Mouse (Mus musculus): ENCODE measurements at regions not wholly inside any gene's neighbourhood (a gene's known extent, or its start where the extent isn't known, plus 50 kb on each side); places are given as distances from the start of the nearest gene placed in this dataset.

DNA sequence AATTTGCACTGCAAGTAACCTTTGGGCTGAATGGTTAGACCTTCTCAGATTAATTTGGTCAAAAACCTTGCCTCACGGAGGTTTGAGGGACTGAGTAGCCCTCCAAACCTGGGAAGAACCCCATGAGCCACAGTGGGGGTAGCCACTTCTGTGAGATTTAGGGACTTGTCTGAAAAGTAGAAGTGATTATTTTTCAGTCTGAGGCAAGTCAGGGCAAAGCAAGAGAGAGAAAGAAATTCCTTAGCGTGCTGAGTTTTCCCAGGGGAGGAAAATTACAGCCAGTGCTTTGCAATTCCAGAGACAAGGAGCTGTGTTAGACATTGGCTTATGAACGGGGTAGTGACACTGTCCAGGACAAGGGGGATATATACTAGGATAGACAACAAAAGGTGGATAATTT, 1962.1 kb upstream of the Lrrc6 start:
- H3K9me3 ChIP-seq (ENCODE audit: control insufficient read depth, low read length): no peaks in the 10 kb centered on the region
- no peaks in the 10 kb centered on the region for H3K36me3 ChIP-seq (ENCODE audit: control insufficient read depth, insufficient read depth, low read length)
- no peaks in the 10 kb centered on the region for H3K27me3 ChIP-seq (replicated peaks; ENCODE audit: control insufficient read depth, insufficient read depth, low read length)
- H3K9ac ChIP-seq (ENCODE audit: low read length): no peak overlapping the region
- H3K4me3 ChIP-seq (ENCODE audit: low read depth, low read length): no peak overlapping the region
- ATAC-seq (replicated peaks; ENCODE audit: low FRiP score, low TSS enrichment, low read depth) (no peak), DNase-seq (ENCODE audit: low spot score) (no peak)
- H3K4me2 ChIP-seq (ENCODE audit: low read length): no peak overlapping the region
- WGBS: 35% methylated on average over 3 of the region's 3 CpGs
- H3K4me1 ChIP-seq (replicated peaks; ENCODE audit: control insufficient read depth, insufficient read depth, low read length): no peaks in the 10 kb centered on the region
- no peak overlapping the region for H3K27ac ChIP-seq (ENCODE audit: low read depth)

GRCm38 (mm10) chr15:68457239-68457638, 1956.5 kb upstream of the Lrrc6 start:
- Histone ChIP-seq H3K4me2 (ENCODE audit: low read length) (no peak overlapping the region), H3K27ac (ENCODE audit: low read depth) (no peak overlapping the region), H3K4me1 (replicated peaks; ENCODE audit: control insufficient read depth, insufficient read depth, low read length) (no peaks in the 10 kb centered on the region), H3K9me3 (ENCODE audit: control insufficient read depth, low read length) (no peaks in the 10 kb centered on the region), H3K9ac (ENCODE audit: low read length) (no peak overlapping the region), H3K36me3 (ENCODE audit: control insufficient read depth, insufficient read depth, low read length) (no peaks in the 10 kb centered on the region), H3K4me3 (ENCODE audit: low read depth, low read length) (no peak overlapping the region), H3K27me3 (replicated peaks; ENCODE audit: control insufficient read depth, insufficient read depth, low read length) (no peaks in the 10 kb centered on the region)
- WGBS: 24% methylated on average over 2 of the region's 2 CpGs
- DNase-seq (ENCODE audit: low spot score) (no peak), ATAC-seq (replicated peaks; ENCODE audit: low FRiP score, low TSS enrichment, low read depth) (no peak)

- Histone ChIP-seq H3K36me3 (ENCODE audit: control insufficient read depth, insufficient read depth, low read length) (no peaks in the 10 kb centered on the region), H3K4me3 (ENCODE audit: low read depth, low read length) (no peak overlapping the region), H3K9ac (ENCODE audit: low read length) (no peak overlapping the region), H3K27ac (ENCODE audit: low read depth) (no peak overlapping the region), H3K4me1 (replicated peaks; ENCODE audit: control insufficient read depth, insufficient read depth, low read length) (no peaks in the 10 kb centered on the region), H3K4me2 (ENCODE audit: low read length) (no peak overlapping the region), H3K27me3 (replicated peaks; ENCODE audit: control insufficient read depth, insufficient read depth, low read length) (no peaks in the 10 kb centered on the region), H3K9me3 (ENCODE audit: control insufficient read depth, low read length) (no peaks in the 10 kb centered on the region)
- ATAC-seq (replicated peaks; ENCODE audit: low FRiP score, low TSS enrichment, low read depth) (no peak), DNase-seq (ENCODE audit: low spot score) (no peak)
- WGBS: 37% methylated on average over 2 of the region's 2 CpGs
These were observed 1951.3 kb upstream of the Lrrc6 start for GRCm38 (mm10) chr15:68451971-68452370.

DNA sequence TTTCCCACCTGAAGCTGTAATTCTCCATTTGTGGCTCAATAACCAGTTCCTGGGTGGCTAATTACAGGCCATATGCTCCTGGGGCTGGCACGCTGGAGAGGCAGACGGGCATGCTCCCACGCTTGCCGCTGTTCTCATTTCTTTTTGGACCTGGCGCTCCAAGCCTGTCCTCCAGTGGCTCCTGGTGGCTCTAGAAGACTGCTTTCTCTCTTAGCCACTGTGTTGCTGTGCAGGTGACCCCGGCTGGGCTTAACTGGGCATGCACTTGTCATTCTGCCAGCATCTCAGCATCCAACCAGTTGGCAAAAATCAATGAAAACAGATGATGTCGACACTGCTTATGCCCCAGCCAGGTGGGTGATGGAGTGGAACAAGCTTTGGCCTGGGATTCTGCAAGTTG, 1944.6 kb upstream of the Lrrc6 start:
- Histone ChIP-seq H3K4me2 (ENCODE audit: low read length) (no peak overlapping the region), H3K4me3 (ENCODE audit: low read depth, low read length) (no peak overlapping the region), H3K9me3 (ENCODE audit: control insufficient read depth, low read length) (no peaks in the 10 kb centered on the region), H3K4me1 (replicated peaks; ENCODE audit: control insufficient read depth, insufficient read depth, low read length) (no peaks in the 10 kb centered on the region), H3K27me3 (replicated peaks; ENCODE audit: control insufficient read depth, insufficient read depth, low read length) (no peaks in the 10 kb centered on the region), H3K36me3 (ENCODE audit: control insufficient read depth, insufficient read depth, low read length) (no peaks in the 10 kb centered on the region), H3K9ac (ENCODE audit: low read length) (no peak overlapping the region), H3K27ac (ENCODE audit: low read depth) (no peak overlapping the region)
- WGBS: 86% methylated on average over 7 of the region's 7 CpGs
- DNase-seq (ENCODE audit: low spot score) (no peak), ATAC-seq (replicated peaks; ENCODE audit: low FRiP score, low TSS enrichment, low read depth) (no peak)

GRCm38 (mm10) chr15:68440636-68441035, 1939.9 kb upstream of the Lrrc6 start:
- no peaks in the 10 kb centered on the region for H3K27me3 ChIP-seq (replicated peaks; ENCODE audit: control insufficient read depth, insufficient read depth, low read length)
- H3K4me1 ChIP-seq (replicated peaks; ENCODE audit: control insufficient read depth, insufficient read depth, low read length): no peaks in the 10 kb centered on the region
- H3K9me3 ChIP-seq (ENCODE audit: control insufficient read depth, low read length): no peaks in the 10 kb centered on the region
- no peak overlapping the region for H3K9ac ChIP-seq (ENCODE audit: low read length)
- no peak overlapping the region for H3K4me3 ChIP-seq (ENCODE audit: low read depth, low read length)
- no peaks in the 10 kb centered on the region for H3K36me3 ChIP-seq (ENCODE audit: control insufficient read depth, insufficient read depth, low read length)
- no peak overlapping the region for H3K4me2 ChIP-seq (ENCODE audit: low read length)
- 62% methylated on average over 9 of the region's 9 CpGs for WGBS
- H3K27ac ChIP-seq (ENCODE audit: low read depth): no peak overlapping the region
- no peak for DNase-seq (ENCODE audit: low spot score)
- ATAC-seq (replicated peaks; ENCODE audit: low FRiP score, low TSS enrichment, low read depth): no peak

- no peaks in the 10 kb centered on the region for H3K4me1 ChIP-seq (replicated peaks; ENCODE audit: control insufficient read depth, insufficient read depth, low read length)
- ATAC-seq (replicated peaks; ENCODE audit: low FRiP score, low TSS enrichment, low read depth) (no peak), DNase-seq (ENCODE audit: low spot score) (no peak)
- H3K4me2 ChIP-seq (ENCODE audit: low read length): no peak overlapping the region
- no peaks in the 10 kb centered on the region for H3K27me3 ChIP-seq (replicated peaks; ENCODE audit: control insufficient read depth, insufficient read depth, low read length)
- no peaks in the 10 kb centered on the region for H3K36me3 ChIP-seq (ENCODE audit: control insufficient read depth, insufficient read depth, low read length)
- 38% methylated on average over 3 of the region's 3 CpGs for WGBS
- no peak overlapping the region for H3K4me3 ChIP-seq (ENCODE audit: low read depth, low read length)
- H3K9ac ChIP-seq (ENCODE audit: low read length): no peak overlapping the region
- no peaks in the 10 kb centered on the region for H3K9me3 ChIP-seq (ENCODE audit: control insufficient read depth, low read length)
- no peak overlapping the region for H3K27ac ChIP-seq (ENCODE audit: low read depth)
These were observed 1935.3 kb upstream of the Lrrc6 start for GRCm38 (mm10) chr15:68435961-68436360.

- WGBS: 71% methylated on average over 2 of the region's 2 CpGs
- H3K36me3 ChIP-seq (ENCODE audit: control insufficient read depth, insufficient read depth, low read length): no peaks in the 10 kb centered on the region
- no peak overlapping the region for H3K4me2 ChIP-seq (ENCODE audit: low read length)
- ATAC-seq (replicated peaks; ENCODE audit: low FRiP score, low TSS enrichment, low read depth) (no peak), DNase-seq (ENCODE audit: low spot score) (no peak)
- no peaks in the 10 kb centered on the region for H3K27me3 ChIP-seq (replicated peaks; ENCODE audit: control insufficient read depth, insufficient read depth, low read length)
- no peak overlapping the region for H3K9ac ChIP-seq (ENCODE audit: low read length)
- H3K27ac ChIP-seq (ENCODE audit: low read depth): no peak overlapping the region
- H3K9me3 ChIP-seq (ENCODE audit: control insufficient read depth, low read length): no peaks in the 10 kb centered on the region
- H3K4me1 ChIP-seq (replicated peaks; ENCODE audit: control insufficient read depth, insufficient read depth, low read length): no peaks in the 10 kb centered on the region
- no peak overlapping the region for H3K4me3 ChIP-seq (ENCODE audit: low read depth, low read length)
These were observed 1930.5 kb upstream of the Lrrc6 start for GRCm38 (mm10) chr15:68431251-68431650.

DNA sequence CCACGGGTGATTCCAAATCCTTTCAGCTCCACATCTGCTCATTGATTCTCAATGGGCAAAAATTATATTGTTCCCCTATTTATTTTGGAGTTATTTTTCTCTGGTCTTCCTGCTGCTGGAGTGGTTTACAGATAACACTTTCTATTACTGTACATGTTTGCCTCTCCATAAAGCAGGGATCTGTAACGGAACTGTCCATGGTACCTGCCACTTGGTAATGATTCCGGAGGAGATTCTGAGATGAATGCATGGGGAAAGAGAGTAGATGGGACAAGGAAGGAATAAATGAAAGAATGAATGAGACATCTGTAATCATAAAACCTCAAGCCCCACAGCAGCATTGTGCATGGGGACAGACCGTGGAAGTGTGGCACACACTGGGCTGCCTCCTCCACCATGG, 1929.8 kb upstream of the Lrrc6 start:
- no peaks in the 10 kb centered on the region for H3K9me3 ChIP-seq (ENCODE audit: control insufficient read depth, low read length)
- WGBS: 60% methylated on average over 4 of the region's 4 CpGs
- peak; percentile 71 for DNase-seq (ENCODE audit: low spot score)
- H3K36me3 ChIP-seq (ENCODE audit: control insufficient read depth, insufficient read depth, low read length): no peaks in the 10 kb centered on the region
- H3K4me3 ChIP-seq (ENCODE audit: low read depth, low read length): no peak overlapping the region
- no peak overlapping the region for H3K27ac ChIP-seq (ENCODE audit: low read depth)
- ATAC-seq (replicated peaks; ENCODE audit: low FRiP score, low TSS enrichment, low read depth): no peak
- no peaks in the 10 kb centered on the region for H3K27me3 ChIP-seq (replicated peaks; ENCODE audit: control insufficient read depth, insufficient read depth, low read length)
- no peak overlapping the region for H3K9ac ChIP-seq (ENCODE audit: low read length)
- no peak overlapping the region for H3K4me2 ChIP-seq (ENCODE audit: low read length)
- H3K4me1 ChIP-seq (replicated peaks; ENCODE audit: control insufficient read depth, insufficient read depth, low read length): no peaks in the 10 kb centered on the region

GRCm38 (mm10) chr15:68428444-68429228, 1927.9 kb upstream of the Lrrc6 start:
- 23% methylated on average over 6 of the region's 6 CpGs for WGBS
- H3K4me1 ChIP-seq (replicated peaks; ENCODE audit: control insufficient read depth, insufficient read depth, low read length): no peaks in the 10 kb centered on the region
- no peak overlapping the region for H3K4me3 ChIP-seq (ENCODE audit: low read depth, low read length)
- DNase-seq (ENCODE audit: low spot score) (peak; percentile 60), ATAC-seq (replicated peaks; ENCODE audit: low FRiP score, low TSS enrichment, low read depth) (no peak)
- no peaks in the 10 kb centered on the region for H3K27me3 ChIP-seq (replicated peaks; ENCODE audit: control insufficient read depth, insufficient read depth, low read length)
- H3K36me3 ChIP-seq (ENCODE audit: control insufficient read depth, insufficient read depth, low read length): no peaks in the 10 kb centered on the region
- no peaks in the 10 kb centered on the region for H3K9me3 ChIP-seq (ENCODE audit: control insufficient read depth, low read length)
- no peak overlapping the region for H3K27ac ChIP-seq (ENCODE audit: low read depth)
- H3K9ac ChIP-seq (ENCODE audit: low read length): no peak overlapping the region
- H3K4me2 ChIP-seq (ENCODE audit: low read length): no peak overlapping the region
